Mouse (Mus musculus) frontal cortex, postnatal 25 days (tissue): ENCODE data around the gene Tspan12.
"Not testable (repeated sequence)": the region's sequence is repeated elsewhere in the genome, so short reads cannot be mapped to it uniquely, and the experiment has no call there.

Source experiments
- DNase-seq, 2 experiments: peaks; one replicate each; pipeline ENCODE4 v3.0.0; 2022; ENCODE audit warnings: low spot score in 2 of 2

The Tspan12 gene

DNA sequence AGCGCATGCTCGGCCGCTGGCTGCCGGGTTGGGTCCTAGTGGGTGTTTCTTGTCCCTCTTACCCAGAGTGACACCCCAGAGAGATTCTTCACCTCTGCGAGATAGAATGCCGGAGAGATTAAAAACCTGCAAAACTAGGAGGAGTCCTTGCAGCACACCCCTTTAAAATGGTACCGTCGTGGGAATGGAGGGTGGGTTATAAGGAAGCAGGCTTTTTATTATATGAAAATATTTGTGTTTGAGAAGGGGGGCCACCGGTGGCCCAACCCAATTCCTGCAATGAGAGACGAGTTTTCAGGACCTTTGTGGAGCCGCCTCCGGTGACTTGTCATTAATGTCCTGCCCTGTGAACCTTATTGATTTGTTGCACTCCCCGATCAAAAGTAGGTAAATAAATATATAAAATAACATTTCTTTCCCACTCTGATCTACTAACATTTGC lies at the start of gene Tspan12:
Gene Tspan12 (minus strand): TSS at position 172 of the 442 bp plus-strand sequence.
- peak in 1 of 2 experiments; percentile 34 for DNase-seq

DNA sequence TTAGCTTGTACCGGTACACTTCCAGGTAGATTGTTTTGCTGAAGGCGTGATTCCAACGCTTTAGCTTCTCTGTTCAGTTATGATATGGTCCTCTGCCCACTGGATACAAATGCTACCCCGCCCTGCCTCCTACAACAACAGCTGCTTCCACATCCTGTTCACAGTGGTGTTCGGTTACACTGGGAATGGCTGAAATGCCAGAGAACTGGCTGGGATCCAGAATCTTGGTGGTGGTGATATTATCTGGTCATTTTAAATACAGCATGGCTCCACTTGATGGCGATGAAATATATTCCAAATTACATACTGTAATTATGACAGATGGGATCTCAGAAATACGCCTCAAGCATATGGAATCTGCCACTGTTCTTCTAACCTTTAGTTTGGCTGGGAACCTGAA lies 42.1 kb upstream of the Tspan12 start:
- DNase-seq, result no peak

DNA sequence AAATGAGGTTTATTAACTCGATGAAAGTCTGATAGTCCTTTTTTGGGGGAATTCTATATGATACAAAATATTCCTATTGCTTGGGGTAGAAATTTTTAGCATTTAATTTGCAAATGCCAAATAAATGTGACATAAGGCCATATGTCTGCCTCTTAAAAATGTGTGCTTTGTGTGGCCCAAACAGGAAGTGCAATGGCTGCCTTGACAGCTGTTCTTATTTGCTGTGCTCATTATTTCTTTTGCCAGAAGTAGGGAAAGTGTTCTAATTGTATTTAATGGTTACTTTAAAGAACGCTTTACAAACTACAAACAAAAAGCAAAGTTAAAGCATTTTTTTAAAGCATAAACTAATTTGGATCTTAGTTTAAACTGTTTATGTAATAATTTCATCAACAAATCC lies 36.8 kb upstream of the Tspan12 start:
- DNase-seq, result no peak

DNA sequence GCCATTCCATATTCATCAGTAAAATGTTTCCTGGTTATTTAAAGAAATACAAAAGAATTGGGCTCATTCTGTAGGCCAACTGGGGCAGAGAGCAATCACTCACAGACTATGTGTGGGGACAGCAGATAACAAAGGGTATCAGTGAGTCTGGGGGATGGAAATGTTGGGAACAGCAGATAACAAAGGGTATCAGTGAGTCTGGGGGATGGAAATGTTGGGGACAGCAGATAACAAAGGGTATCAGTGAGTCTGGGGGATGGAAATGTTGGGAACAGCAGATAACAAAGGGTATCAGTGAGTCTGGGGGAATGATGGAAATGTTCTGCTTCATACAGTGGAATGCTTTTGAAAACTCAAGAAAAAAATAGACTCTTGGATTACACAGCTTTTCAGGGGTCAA lies 35.7 kb upstream of the Tspan12 start:
- DNase-seq, result not testable (repeated sequence)

DNA sequence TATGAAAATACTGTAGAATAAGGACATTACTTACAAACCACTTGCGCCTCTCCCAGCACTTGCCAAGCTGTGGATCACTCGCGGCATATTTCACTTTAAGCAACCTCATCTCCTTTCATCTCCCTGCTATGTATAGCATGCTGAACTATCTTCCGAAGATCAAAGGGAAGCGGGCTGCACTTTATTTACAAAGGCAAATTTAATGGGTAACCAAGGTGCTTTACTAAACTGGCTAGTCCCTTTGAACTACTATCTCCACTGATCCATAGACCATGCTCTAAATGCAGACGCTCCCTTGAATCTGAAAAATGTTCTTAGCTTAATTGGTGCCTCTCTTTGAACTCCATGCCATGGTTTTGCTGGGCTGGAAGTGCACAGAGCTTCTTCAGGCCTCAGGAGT lies 27.2 kb upstream of the Tspan12 start:
- DNase-seq, result no peak

DNA sequence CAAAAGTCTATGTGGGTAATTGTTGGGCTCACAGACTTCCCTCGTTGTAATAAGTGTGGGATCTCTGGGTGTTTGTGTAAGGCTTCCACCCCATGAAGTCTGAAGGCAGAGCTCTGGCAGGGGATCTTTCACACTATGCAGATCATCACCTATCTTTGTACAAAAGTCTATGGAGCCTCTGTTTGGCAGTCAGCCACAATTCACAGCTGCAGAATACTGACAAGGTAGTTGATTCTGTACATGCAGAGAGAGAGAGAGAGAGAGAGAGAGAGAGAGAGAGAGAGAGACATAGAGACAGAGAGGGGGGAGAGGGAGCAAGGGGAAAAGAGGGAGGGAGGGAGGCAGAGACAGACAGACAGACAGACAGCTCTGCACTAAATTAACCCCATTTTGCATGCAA lies 15.0 kb upstream of the Tspan12 start:
- no peak for DNase-seq

DNA sequence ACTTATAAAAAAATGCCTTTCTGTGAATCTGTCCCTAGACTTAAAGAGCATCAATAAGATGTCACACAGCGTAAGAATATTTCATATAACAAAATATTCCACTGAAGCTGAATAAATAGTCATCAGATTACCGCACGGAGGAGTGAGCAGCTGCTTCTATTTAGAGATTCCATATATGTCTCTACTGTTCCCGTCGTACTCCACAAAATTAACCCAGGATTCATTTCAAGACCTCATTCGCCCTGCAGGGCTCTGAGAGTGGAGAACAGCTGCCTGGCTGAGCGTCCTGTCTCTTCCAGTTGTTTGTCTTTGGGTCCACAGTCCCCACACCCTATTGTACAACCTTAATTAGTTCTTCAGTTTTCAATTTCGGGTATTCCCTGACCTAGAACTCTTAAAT lies 11.9 kb upstream of the Tspan12 start:
- DNase-seq, result no peak

DNA sequence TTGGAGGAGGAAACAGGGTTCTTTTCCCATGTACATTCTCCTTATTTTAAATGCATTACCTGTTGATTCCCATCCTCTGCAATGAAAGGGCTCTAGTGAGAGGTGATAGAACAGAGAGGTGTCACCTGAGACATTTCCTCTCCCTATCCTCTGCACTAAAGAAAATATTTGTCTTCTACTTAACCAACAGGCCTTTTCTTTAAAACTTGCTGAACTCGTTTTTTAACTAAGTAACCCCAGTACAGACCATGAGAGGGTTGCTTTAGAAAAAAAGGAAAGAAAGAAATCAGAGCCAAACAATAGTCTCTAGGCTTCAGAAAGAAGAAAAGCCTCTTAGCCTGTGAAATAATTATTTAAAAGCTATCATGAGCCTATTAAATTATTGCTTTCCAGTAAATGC lies 11.2 kb upstream of the Tspan12 start:
- no peak for DNase-seq

DNA sequence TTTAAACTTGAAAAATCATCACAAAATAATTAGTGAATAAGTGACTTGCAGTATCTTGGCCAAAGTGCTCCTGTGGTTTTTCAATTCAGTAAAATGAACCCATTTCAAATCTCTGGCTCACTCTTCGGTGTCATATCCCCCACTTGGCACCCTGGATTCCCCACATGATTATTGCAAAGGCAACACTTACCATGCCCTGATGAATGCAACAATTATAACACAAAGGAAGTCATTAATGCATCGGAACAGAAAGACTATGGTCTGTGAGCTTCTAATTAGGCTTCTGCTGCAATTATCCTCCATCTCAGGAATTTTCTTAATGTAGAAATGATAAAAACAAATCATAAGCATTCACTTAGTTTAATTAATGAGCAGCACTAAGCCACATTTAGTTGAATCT lies 9.0 kb upstream of the Tspan12 start:
- no peak for DNase-seq

DNA sequence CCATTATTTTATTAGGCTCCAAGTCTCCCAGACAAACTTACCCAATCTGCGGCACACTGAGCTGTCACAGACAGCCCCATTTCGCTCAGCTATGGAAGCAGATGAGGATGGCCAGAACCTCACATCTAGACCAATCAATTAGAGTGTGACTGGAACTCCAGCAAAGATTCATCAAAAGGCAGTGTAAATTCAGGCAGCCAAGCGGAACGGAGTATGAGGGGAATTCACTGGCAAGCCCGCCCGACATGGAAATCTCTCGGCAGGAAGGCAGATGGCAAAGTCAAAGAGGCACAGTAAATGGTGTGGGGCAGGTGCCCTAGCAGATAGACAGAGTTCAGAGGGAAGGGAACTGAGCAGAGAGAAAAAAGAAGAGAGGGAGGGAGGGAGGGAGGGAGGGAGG lies 5.5 kb upstream of the Tspan12 start:
- no peak for DNase-seq

DNA sequence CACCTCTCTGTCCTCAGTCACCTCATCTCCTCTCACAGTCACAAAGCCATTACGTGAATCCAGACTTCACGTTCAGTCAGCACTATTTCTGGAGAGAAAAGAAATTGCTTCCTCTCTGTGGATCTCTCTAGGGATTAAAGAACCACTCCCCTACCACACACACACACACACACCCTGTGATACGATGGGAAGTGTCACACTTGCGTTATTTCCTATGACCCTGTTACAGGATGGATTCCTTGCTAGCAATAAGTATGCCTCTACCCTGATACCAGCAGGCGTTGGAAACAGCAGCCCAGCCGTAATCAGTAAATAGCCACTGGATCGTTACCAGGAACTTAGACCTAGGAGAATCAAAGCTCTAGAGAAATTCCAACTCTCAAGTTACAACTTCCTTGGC lies 3.6 kb upstream of the Tspan12 start:
- DNase-seq, result no peak

DNA sequence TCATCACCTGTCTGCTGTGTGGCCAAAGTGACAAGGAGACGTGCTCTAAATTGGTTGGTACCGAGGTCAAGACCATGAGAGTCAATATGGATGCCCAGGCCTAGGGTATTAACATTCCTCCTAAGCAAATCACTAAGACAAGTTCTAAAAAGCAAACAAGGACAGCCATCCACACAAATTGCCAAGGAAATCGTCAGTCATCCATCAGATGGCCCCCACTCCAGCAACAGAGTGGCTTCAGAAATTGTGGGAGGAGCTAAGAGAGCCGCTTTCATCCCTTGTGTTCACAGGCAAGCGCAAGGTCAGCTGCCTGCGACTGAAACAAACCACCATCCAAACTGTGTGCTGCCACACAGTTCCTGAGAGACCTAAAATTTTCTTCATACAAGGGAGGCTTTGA lies 1.0 kb upstream of the Tspan12 start:
- no peak for DNase-seq

DNA sequence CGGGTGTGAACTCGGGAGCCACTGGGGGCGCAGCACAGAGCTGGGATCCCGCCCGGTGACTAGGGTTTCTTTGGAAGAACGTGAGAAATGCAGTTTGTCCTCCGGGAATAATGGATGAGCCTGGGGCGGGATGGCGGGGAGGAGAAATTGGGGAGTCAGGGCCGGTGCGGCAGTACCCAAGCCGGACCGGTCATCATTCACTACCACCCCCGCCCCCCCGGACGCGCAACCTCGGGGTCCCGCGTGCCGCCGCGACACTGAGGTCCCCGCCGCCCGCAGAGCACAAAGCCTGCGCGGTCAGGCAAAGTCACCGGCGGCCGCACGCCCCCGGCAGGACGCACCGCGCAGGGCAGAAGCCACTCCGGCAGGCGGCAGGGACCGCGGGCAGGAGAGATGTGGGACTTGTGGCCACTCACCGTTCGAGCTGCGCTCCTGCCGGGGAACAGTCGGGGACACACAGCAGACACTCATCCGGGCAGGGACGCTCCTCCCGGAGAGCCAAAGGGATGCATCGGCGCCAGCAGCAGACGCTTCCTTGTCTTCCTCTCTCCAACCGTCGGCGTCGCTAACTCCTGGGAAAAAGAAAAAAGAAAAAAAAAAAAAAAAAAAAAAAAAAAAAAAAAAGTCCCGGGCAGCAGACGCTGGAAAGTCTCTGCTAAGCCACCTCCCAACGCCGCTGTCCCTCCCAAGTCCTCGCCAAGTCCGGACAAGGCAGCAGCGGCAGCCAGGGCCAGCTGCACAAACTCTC lies 545 bp downstream of the Tspan12 start:
- peak; percentile 30 to 39 for DNase-seq

DNA sequence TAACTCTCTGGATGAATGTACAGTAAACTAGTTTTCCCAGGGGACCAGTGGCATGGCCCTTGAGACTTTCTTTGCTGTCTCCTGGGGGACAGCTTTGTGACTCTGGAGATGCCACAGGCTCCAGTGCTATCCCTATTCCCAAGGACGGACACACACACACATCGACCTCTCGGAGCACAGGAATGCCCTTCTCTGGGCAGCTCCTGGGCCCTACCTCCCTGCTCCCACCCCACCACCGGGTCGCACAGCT lies 1.0 kb downstream of the Tspan12 start:
- no peak for DNase-seq

DNA sequence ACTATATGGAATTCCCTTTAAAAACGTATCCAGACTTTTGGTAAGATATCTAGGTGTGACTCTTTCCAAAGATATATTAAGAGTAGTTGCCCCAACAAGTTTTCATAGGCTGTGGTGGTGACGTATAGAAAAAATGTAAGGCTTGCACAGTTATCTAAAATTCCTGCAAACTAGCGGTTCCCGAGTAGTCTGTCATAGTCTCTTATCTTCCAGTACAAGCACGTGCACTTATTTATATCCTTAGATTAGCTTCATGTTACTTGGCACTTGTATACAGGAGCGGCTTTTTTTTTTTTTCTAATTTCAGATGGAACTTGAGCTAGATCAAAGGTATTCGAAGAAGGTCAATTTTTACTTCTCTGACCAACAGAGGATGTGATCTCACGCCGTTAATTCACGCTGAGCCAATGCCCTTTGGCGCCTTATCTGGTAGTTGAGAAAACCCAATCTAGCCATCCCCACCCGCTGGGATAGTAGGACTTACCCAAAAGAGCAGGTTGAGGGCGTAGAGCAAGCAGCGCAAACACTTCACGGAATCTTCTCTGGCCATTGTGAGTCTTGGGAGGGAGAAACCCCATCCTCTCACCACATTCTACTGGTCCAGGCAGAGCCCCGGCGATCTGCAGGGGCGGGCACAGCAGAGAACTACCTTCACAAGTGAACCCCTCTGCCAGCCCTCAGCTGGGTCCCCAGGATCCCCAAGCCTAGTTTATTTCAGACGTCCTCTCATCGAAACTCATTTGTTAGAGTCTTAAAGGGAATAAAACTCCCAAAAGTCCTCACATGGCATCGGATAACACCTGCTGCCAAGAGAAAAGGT lies 1.6 kb downstream of the Tspan12 start:
- no peak for DNase-seq

DNA sequence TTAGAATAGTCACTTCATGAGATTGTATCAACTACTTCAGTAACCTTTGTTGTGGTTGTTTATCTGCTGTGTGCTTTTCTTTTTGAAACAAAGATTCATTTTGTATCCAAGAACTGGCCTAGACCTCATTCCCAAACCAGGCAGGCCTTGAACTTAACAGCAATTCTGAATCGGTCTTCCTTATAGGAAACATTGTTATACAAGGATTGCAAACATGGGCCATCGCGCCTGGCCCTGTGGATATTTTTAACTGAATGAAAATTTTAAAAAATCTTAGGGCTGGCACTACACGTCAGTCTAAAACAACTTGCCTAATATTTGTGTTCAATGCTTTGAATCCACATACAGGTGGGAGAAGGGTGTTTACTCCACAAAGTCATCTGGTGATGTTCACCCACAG lies 3.5 kb downstream of the Tspan12 start:
- no peak for DNase-seq

DNA sequence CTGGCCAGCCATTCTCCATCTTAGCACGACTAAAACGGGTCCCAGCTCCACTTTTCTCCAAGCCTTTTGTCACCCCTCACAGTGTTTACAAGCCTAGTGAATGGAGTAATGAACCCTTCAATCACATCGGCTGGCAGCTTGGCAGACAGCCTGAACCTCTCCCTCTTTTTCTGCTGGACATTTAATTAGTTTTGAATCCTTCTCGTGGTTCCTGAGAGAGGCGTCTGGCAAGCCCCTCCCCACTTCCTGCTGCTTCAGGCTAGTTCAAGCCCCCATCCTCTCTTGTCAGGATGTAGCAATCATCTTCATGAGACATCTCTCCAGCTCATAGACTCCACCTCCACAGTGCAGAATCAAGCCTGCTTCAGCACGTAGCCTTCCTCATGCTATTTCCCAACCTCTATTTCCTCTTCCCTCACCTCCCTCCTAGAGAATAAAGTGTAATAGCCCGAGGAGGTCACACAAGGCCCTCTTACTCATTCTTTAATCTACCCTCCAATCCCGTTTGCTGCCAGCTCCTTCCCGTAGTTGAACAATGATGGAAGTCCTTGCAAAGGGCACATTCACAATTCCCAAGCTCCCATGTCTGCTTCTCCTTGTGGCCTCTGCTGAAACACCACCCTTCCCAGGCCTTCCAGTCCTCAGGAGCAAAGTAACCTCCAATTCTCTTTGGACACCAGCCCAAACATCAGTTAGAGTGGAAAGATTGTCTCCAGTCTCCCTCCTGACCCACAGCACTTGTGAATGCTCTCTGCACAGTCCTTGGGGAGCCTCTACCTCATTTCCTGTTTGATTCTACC lies 12.1 kb downstream of the Tspan12 start:
- no peak for DNase-seq

DNA sequence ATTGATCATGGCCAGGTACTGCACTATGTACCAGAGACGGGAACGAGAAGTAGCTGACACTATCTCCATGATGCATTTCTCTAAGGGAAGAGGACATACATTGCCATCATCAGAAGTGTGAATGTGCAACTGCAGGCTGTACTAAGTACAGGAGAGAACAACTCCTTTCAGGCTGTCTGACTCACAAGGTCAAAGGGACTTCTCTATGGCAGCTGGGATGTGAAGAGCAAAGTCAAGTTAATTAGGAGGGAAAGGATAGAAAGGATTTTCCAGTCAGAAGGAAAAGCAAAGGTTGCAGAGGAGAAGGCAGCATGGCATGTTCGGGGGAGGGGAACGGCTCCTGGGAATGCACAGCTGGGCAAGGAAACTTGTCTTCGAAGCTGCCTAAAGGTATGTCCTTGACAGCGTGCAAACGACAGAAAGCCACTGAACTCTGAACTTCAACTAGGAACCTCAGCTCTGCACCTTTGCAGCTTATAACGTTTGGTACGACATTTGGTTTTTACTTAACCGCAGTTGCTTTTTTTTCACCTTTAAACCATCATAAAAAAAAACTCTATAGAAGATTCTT lies 13.0 kb downstream of the Tspan12 start:
- DNase-seq, result no peak

DNA sequence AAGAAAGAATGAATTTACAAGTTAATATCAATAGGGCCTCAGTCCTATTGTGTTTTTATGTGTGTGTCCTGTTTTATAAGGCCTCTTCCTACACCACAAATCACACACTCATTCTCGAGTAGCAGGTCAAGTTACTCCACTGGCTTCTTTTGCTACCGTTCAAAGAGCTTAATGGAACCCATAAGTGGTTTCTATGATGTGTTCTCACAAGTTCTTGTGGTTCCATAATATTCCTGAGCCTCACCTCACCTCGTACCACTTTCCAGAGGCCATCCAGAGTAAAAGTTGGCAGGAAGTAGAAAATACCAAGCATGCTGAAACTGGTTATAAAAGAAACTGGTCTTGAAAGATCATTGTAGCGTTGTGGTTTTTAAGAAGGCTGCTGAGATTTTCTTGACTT lies 18.8 kb downstream of the Tspan12 start:
- DNase-seq, result no peak

DNA sequence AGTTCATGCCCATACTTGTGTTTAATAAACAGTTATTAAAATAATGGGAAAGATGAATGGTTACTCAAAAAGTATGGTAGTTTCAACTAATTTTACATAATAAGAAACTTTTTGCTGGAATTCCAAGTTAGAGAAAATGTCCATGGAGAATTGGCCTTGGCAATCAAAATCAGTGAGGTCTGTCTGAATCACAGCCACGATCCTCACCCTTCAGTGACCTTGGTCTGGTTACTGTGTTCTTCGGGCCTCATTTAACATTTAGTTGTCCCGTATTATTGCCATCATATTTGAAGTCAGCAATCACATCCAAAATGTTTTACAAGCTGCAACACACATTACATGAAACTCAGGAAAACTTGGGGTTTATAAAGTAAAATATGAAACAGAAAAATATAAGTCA lies 20.4 kb downstream of the Tspan12 start:
- DNase-seq, result no peak

DNA sequence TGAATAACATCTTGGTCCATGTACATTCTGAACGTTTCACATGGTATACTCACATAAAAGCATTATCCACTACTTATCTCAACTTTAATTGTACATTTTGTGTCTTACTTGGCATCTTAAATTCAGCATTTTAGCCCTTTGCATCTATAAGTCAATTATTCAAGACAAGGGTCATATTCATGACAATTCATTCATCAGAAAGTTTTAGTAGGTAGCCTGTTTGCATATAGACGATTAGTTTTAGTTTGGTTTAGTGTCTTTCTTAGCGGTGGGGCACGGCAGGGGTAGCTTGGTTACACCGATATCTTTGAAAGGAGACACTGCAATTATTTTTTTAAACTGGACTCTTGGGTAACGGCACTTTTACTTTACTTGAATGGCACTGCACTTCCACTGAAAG lies 21.4 kb downstream of the Tspan12 start:
- no peak for DNase-seq

DNA sequence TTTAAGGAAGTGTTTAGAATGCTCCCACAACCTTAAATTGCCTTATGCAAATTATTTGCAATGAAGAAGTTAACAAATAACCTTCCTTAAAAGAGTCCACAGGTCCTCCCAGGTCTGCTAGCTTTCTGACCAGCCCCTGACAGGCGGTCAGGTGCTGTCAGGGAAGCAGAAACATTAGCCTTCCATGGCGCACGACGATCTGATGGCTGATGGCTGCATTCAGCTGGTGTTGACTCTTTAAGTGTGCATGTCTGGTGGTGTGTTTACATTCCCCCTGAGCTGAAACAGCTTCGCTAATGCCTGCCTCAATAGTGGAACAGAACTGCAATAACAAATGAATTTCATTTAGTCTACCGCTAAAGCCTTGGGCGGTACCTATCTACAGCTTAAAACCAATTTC lies 22.4 kb downstream of the Tspan12 start:
- no peak for DNase-seq
